Mouse (Mus musculus): Measurements from ENCODE around the gene Bicra. TPM values are rescaled to one million over a fixed set of nuclear protein-coding genes. Genes with fewer than 3 reads are reported as not detected.

The Bicra gene
- polyA plus RNA-seq, 1 experiment, result 6.6 TPM

- H3ac ChIP-seq (ENCODE audit: control insufficient read depth, insufficient read length), result peak within 1 kb of the TSS; percentile 71
- H3K79me2 ChIP-seq (ENCODE audit: control insufficient read depth, insufficient read depth), result peaks cover 24% of the 10 kb centered on the region
- H3K36me3 ChIP-seq (ENCODE audit: control insufficient read depth, insufficient read depth), result peaks cover 13% of the 10 kb centered on the region
- H3K4me3 ChIP-seq, result peak within 1 kb of the TSS; percentile 95
- H3K4me2 ChIP-seq (ENCODE audit: low read depth), result peak within 1 kb of the TSS; percentile 87
- TF ChIP-seq POLR2AphosphoS2 (IDR thresholded peaks at IDR 0.05; ENCODE audit: insufficient read length, low read depth) (peak; percentile 98), MYOD1 (IDR thresholded peaks at IDR 0.05; ENCODE audit: control insufficient read depth in 1 of 3, insufficient read length in 2 of 3, low read depth in 2 of 3) (peak in 1 of 3 experiments; percentile 23), MAX (IDR thresholded peaks at IDR 0.05; ENCODE audit: low read depth) (peak; percentile 17), POLR2A (IDR thresholded peaks at IDR 0.05; ENCODE audit: insufficient read length, low read depth) (peak; percentile 97), E2F4 (IDR thresholded peaks at IDR 0.05; ENCODE audit: insufficient read depth) (no peak), TCF3 (IDR thresholded peaks at IDR 0.05; ENCODE audit: insufficient read length, low read depth) (no peak), REST (IDR thresholded peaks at IDR 0.05; ENCODE audit: insufficient read depth, insufficient read length) (peak; percentile 46), MYOG (IDR thresholded peaks at IDR 0.05; ENCODE audit: control insufficient read depth in 1 of 3, insufficient read depth in 1 of 3, insufficient read length in 2 of 3, low read depth in 2 of 3) (peak in 1 of 3 experiments; percentile 21)
- H3K27me3 ChIP-seq (ENCODE audit: control insufficient read depth, insufficient read depth, insufficient read length), result no peaks in the 10 kb centered on the region
These were observed 125.4 kb downstream of the Bicra start, which contains the start of gene Selenow for GRCm38 (mm10) chr7:15922220-15922773. Gene Selenow, minus strand, starts transcription at chr7:15922402.

- peaks cover 24% of the 10 kb centered on the region for H3K79me2 ChIP-seq (ENCODE audit: control insufficient read depth, insufficient read depth)
- no peaks in the 10 kb centered on the region for H3K27me3 ChIP-seq (ENCODE audit: control insufficient read depth, insufficient read depth, insufficient read length)
- H3ac ChIP-seq (ENCODE audit: control insufficient read depth, insufficient read length), result peak overlapping the region; percentile 71
- peak overlapping the region; percentile 87 for H3K4me2 ChIP-seq (ENCODE audit: low read depth)
- no peak for TF ChIP-seq SRF (IDR thresholded peaks at IDR 0.05; ENCODE audit: control insufficient read depth, insufficient read length, low read depth)
- TF ChIP-seq POLR2A (IDR thresholded peaks at IDR 0.05; ENCODE audit: insufficient read length, low read depth), result no peak
- no peak for TF ChIP-seq REST (IDR thresholded peaks at IDR 0.05; ENCODE audit: insufficient read depth, insufficient read length)
- TF ChIP-seq USF1 (IDR thresholded peaks at IDR 0.05; ENCODE audit: low read depth), result peak; percentile 93
- no peak for TF ChIP-seq POLR2AphosphoS2 (IDR thresholded peaks at IDR 0.05; ENCODE audit: insufficient read length, low read depth)
- H3K36me3 ChIP-seq (ENCODE audit: control insufficient read depth, insufficient read depth), result peaks cover 18% of the 10 kb centered on the region
- H3K4me3 ChIP-seq, result peak overlapping the region; percentile 95
These were observed 125.9 kb downstream of the Bicra start for GRCm38 (mm10) chr7:15921796-15922195.

Other genes with a start within 250 kb of the Bicra start
- not detected for gene Obox6, start 208.2 kb downstream of the Bicra start, polyA plus RNA-seq (2012; fragmentation: generic; extraction: Trizol)
- not detected for gene Crx, start 168.0 kb downstream of the Bicra start, polyA plus RNA-seq (2012; fragmentation: generic; extraction: Trizol)
- gene Crxos, start 165.3 kb downstream of the Bicra start, polyA plus RNA-seq (2012; fragmentation: generic; extraction: Trizol), result not detected
- 507 TPM for gene Selenow, start 125.5 kb downstream of the Bicra start, polyA plus RNA-seq (2012; fragmentation: generic; extraction: Trizol)
- 270 TPM for gene Nop53, start 101.8 kb downstream of the Bicra start, polyA plus RNA-seq (2012; fragmentation: generic; extraction: Trizol)
- gene Ehd2, start 80.4 kb downstream of the Bicra start, polyA plus RNA-seq (2012; fragmentation: generic; extraction: Trizol), result 104 TPM
- gene Zfp541, start 13.9 kb upstream of the Bicra start, polyA plus RNA-seq (2012; fragmentation: generic; extraction: Trizol), result not detected
- 193 TPM for gene Napa, start 50.5 kb upstream of the Bicra start, polyA plus RNA-seq (2012; fragmentation: generic; extraction: Trizol)
- gene Kptn, start 72.0 kb upstream of the Bicra start, polyA plus RNA-seq (2012; fragmentation: generic; extraction: Trizol), result 16.4 TPM
- gene Slc8a2, start 81.9 kb upstream of the Bicra start, polyA plus RNA-seq (2012; fragmentation: generic; extraction: Trizol), result 0.02 TPM
- 2.2 TPM for gene Meis3, start 127.2 kb upstream of the Bicra start, polyA plus RNA-seq (2012; fragmentation: generic; extraction: Trizol)
- gene Dhx34, start 174.1 kb upstream of the Bicra start, polyA plus RNA-seq (2012; fragmentation: generic; extraction: Trizol), result 9.0 TPM
- not detected for gene C5ar2, start 196.2 kb upstream of the Bicra start, polyA plus RNA-seq (2012; fragmentation: generic; extraction: Trizol)
- not detected for gene C5ar1, start 211.6 kb upstream of the Bicra start, polyA plus RNA-seq (2012; fragmentation: generic; extraction: Trizol)
- 12.1 TPM for gene Inafm1, start 225.7 kb upstream of the Bicra start, polyA plus RNA-seq (2012; fragmentation: generic; extraction: Trizol)
- 48.4 TPM for gene Ccdc9, start 238.9 kb upstream of the Bicra start, polyA plus RNA-seq (2012; fragmentation: generic; extraction: Trizol)

Data from myocyte (in vitro differentiated cells).